In the genomic region with DNA sequence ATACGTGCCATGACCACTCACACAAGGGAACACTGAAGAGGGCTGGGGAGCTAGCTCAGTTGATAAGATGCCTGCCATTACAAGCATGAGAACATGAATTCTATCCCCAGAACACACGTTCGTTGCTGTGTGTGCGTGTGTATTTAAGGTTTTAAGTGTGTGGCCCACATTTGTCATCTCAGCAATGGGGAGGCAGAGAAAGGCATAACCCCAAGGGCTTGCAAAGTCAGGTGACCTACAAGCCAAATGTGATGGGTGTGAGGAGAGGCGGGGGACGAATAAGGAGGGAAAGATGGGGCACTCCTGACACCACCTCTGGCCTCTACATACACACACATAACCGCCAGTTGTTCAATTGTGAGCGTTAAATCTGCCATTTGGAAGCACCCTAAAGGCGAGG, we compare ENCODE assay signal across 8 mouse cellular contexts.
DNase-seq lines count a peak whose midpoint lies in the region; ATAC-seq and TF ChIP-seq lines count a peak whose summit lies in the region.
"Had no signal": no experiment of that assay in that cellular context is flagged by ENCODE, and none has a peak within 500 bp of the region (broad histone marks: within the 10 kb centered on the region; RNA-seq: fewer than 3 reads in every experiment).

No protein-coding gene starts in this region.

- peak overlapping the region; percentile 54; the same call in 1 of the 2 replicates for H3K4me3 ChIP-seq in neural tube, embryonic 11.5 days (ENCODE audit: low read depth, low read length)
- peak overlapping the region; percentile 49 for H3K4me3 ChIP-seq in forebrain, embryonic 12.5 days (replicated peaks)
- H3K4me3 ChIP-seq in liver, embryonic 12.5 days = peak overlapping the region; percentile 69
- no peak overlapping the region for H3K4me3 ChIP-seq in stomach, postnatal 0 days (ENCODE audit: low read depth, low read length)

- intact Hi-C loops in left cerebral cortex, postnatal 25 days (cut with DNase I) = loop anchor here (5.0 kb wide), 1 partner anchor 137 kb away; no protein-coding TSS in a partner anchor

- WGBS in neural tube, embryonic 11.5 days = 70% methylated on average over 9 of the region's 9 CpGs
- WGBS in forebrain, embryonic 12.5 days = 81% methylated on average over 9 of the region's 9 CpGs
- whole genome bisulfite sequencing in liver, embryonic 12.5 days (ENCODE audit: insufficient replicate concordance) = 74% methylated on average over 9 of the region's 9 CpGs
- WGBS in stomach, postnatal 0 days = 75% methylated on average over 9 of the region's 9 CpGs

- no peak overlapping the region; the same call in 1 of the 2 replicates for H3K9ac ChIP-seq in neural tube, embryonic 11.5 days (ENCODE audit: low read length)
- peak overlapping the region; percentile 58; the same call in 1 of the 2 replicates for H3K9ac ChIP-seq in forebrain, embryonic 12.5 days
- peak overlapping the region; percentile 65 for H3K9ac ChIP-seq in liver, embryonic 12.5 days
- H3K9ac ChIP-seq in stomach, postnatal 0 days (ENCODE audit: low read length) = no peak overlapping the region

- no peaks in the 10 kb centered on the region for H3K27me3 ChIP-seq in neural tube, embryonic 11.5 days (ENCODE audit: control insufficient read depth, insufficient read depth, low read length)
- H3K27me3 ChIP-seq in forebrain, embryonic 12.5 days = no peaks in the 10 kb centered on the region
- no peaks in the 10 kb centered on the region for H3K27me3 ChIP-seq in liver, embryonic 12.5 days (replicated peaks)
- H3K27me3 ChIP-seq in stomach, postnatal 0 days (ENCODE audit: control insufficient read depth, insufficient read depth, low read length) = no peaks in the 10 kb centered on the region

- no peak for DNase-seq in neural tube, embryonic 11.5 days (ENCODE audit: low spot score)
- no peak for DNase-seq in neural tube, embryonic 10.5 days (ENCODE audit: extremely low spot score, low spot score)
- no peak for DNase-seq in stomach, postnatal 0 days (ENCODE audit: low spot score)
- DNase-seq in left cerebral cortex, postnatal 25 days (ENCODE audit: low spot score in 2 of 2) = no peak
- no peak for DNase-seq in kidney, postnatal 36 days
- DNase-seq: thymus, postnatal 4 days had no signal

- no peaks in the 10 kb centered on the region for H3K9me3 ChIP-seq in neural tube, embryonic 11.5 days (ENCODE audit: control insufficient read depth, low read length)
- no peaks in the 10 kb centered on the region for H3K9me3 ChIP-seq in forebrain, embryonic 12.5 days
- no peaks in the 10 kb centered on the region for H3K9me3 ChIP-seq in liver, embryonic 12.5 days (replicated peaks)
- H3K9me3 ChIP-seq in stomach, postnatal 0 days (ENCODE audit: control insufficient read depth, low read length) = no peaks in the 10 kb centered on the region

- no peak for TF ChIP-seq CTCF in stomach, postnatal 0 days (IDR thresholded peaks at IDR 0.05; ENCODE audit: low read depth)

- peak; percentile 20; the same call in 1 of the 2 replicates for ATAC-seq in neural tube, embryonic 11.5 days (ENCODE audit: insufficient read depth, low FRiP score, low TSS enrichment)
- 0 out of 2 replicates have a peak, but pooled peaks have one; percentile 0 for ATAC-seq in forebrain, embryonic 12.5 days (ENCODE audit: low FRiP score)
- ATAC-seq in liver, embryonic 12.5 days = no peak
- no peak for ATAC-seq in stomach, postnatal 0 days (ENCODE audit: low FRiP score, low TSS enrichment)

- 0 out of 2 replicates have a peak, but pooled peaks cover 3% of the 10 kb centered on the region for H3K4me1 ChIP-seq in neural tube, embryonic 11.5 days (ENCODE audit: control insufficient read depth, insufficient read depth, low read length)
- H3K4me1 ChIP-seq in forebrain, embryonic 12.5 days = peaks cover 11% of the 10 kb centered on the region
- H3K4me1 ChIP-seq in liver, embryonic 12.5 days = peaks cover 17% of the 10 kb centered on the region
- no peaks in the 10 kb centered on the region for H3K4me1 ChIP-seq in stomach, postnatal 0 days (replicated peaks; ENCODE audit: control insufficient read depth, insufficient read depth)

- no peak overlapping the region for H3K27ac ChIP-seq in neural tube, embryonic 11.5 days (ENCODE audit: low read depth, low read length)
- peak overlapping the region; percentile 90; the same call in 1 of the 2 replicates for H3K27ac ChIP-seq in forebrain, embryonic 12.5 days
- H3K27ac ChIP-seq in liver, embryonic 12.5 days = peak overlapping the region; percentile 93; the same call in 1 of the 2 replicates
- H3K27ac ChIP-seq in stomach, postnatal 0 days (replicated peaks) = no peak overlapping the region; the same call in 1 of the 2 replicates

- H3K4me2 ChIP-seq in neural tube, embryonic 11.5 days (ENCODE audit: low read depth) = peak overlapping the region; percentile 68; the same call in 1 of the 2 replicates
- peak overlapping the region; percentile 58 for H3K4me2 ChIP-seq in forebrain, embryonic 12.5 days
- H3K4me2 ChIP-seq in liver, embryonic 12.5 days = peak overlapping the region; percentile 80
- H3K4me2 ChIP-seq in stomach, postnatal 0 days (replicated peaks; ENCODE audit: low read depth) = peak overlapping the region; percentile 65

- no peaks in the 10 kb centered on the region for H3K36me3 ChIP-seq in neural tube, embryonic 11.5 days (ENCODE audit: control insufficient read depth, insufficient read depth, low read length)
- H3K36me3 ChIP-seq in forebrain, embryonic 12.5 days (replicated peaks) = no peaks in the 10 kb centered on the region
- H3K36me3 ChIP-seq in liver, embryonic 12.5 days = no peaks in the 10 kb centered on the region
- no peaks in the 10 kb centered on the region for H3K36me3 ChIP-seq in stomach, postnatal 0 days (ENCODE audit: control insufficient read depth, insufficient read depth, low read length)

- TF ChIP-seq EP300 in stomach, postnatal 0 days (optimal IDR thresholded peaks at IDR 0.05) = no peak

Comparison
In these comparisons a context has a peak if more than half of its experiments do, and no peak if none do; other contexts are left out.
1. ATAC-seq: peak in neural tube, embryonic 11.5 days (single experiment) and forebrain, embryonic 12.5 days (single experiment); none in liver, embryonic 12.5 days (single experiment) and stomach, postnatal 0 days (single experiment).
2. H3K27ac ChIP-seq: peak in forebrain, embryonic 12.5 days (single experiment) and liver, embryonic 12.5 days (single experiment); none in neural tube, embryonic 11.5 days (single experiment) and stomach, postnatal 0 days (single experiment).
3. H3K9ac ChIP-seq: peak in forebrain, embryonic 12.5 days (single experiment) and liver, embryonic 12.5 days (single experiment); none in neural tube, embryonic 11.5 days (single experiment) and stomach, postnatal 0 days (single experiment).
4. Peak in every context shown above with its lines, with median percentiles within 50 percentile points of each other: H3K4me2 ChIP-seq.